Mouse (Mus musculus) cerebellum, postnatal 10 days (tissue): ENCODE data around the gene Cysrt1.
"Not testable (repeated sequence)": the region's sequence is repeated elsewhere in the genome, so short reads cannot be mapped to it uniquely, and the experiment has no call there.

Experiments
- DNase-seq, 2 experiments: peaks; one replicate each; pipeline ENCODE4 v3.0.0; 2021; ENCODE audit warnings: mixed read lengths in 2 of 2

Cysrt1 gene

DNA sequence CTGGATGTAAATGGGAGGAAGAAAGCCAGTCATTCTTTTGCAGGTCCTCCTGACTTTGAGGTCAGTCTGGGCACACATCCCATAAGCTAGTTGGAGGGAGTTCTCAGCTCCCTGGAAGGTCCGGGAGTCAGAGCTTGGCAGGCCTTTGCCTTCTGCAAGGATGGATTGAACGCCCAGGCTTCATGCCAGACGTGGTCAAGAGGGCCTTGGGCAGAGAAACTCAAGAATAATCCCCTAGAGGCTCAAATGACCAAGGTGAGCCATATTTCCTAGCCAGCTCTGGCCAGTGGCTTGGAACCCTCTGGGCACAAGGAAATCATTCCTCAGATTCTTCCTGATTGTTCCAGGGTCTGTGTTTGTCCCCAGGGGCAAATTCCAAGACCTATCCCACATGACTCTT is 22.6 kb upstream of the Cysrt1 start:
- DNase-seq = peak; percentile 95 to 97

GRCm38 (mm10) chr2:25264286-25264660 is 22.0 kb upstream of the Cysrt1 start:
- peak in 1 of 2 experiments; percentile 59 for DNase-seq

GRCm38 (mm10) chr2:25263623-25264285 is 21.5 kb upstream of the Cysrt1 start:
- peak; percentile 79 to 85 for DNase-seq

DNA sequence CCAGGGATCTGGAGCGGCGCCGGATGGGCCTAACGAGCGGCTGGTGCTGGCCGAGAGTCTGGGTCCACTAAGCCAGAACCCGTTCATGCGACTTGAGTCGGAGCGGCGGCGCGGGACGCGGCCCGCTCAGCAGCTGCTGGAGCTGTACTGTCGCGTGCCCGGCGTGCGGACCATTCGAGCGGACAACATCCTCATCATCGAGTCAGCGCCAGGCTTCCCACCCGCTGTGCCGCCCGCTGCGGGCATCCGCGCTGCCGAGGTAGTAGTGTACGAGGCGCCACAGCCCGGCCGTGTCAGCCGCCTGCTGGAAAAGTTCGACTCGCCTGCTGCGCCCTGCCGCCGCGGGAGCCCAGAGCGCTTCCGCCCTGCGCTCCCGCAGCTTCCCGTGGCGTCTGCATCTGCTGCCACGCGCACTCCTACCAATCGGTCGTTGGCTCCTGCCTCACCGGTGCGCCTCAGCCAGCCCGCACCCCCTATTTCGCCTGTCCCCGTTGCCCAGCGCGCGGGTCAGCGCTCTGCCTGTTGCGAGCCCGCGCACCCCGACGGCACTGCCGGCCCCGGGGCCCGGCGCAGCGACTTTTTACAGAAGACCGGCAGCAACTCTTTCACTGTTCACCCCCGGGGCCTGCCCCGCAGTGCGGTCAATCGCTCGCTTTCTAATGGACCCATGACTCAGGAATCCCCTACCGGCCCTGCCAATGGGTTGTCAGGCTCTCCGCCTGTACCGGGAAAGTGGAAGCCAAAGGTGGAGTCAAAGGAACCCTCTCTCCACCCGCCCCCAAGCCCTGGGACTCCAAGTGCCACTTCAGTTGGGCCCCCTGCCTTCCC is 20.8 kb upstream of the Cysrt1 start:
- DNase-seq = peak; percentile 92 to 93

DNA sequence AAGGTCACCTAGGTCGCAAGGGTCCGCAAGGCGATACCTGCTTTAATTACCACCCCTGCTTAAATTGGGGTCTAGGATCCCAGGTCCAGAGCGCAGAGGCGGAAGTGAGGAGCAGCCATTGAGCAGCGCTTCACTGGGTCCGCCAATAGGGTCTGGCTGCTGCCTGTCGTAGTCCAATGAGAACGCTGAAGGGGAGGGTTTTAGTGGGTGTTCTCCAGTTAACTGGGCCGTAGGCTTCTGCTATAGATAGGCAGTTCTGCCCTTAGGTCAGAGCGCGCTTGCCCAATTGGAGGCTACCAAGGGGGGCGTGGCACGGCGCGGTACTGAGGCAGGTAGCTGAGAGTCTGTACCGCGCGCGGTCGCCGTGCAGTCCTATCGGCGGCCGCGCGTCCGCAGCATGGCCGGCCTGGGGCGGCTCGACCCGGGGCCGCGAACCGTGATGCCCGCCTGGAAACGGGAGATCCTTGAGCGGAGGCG is 20.1 kb upstream of the Cysrt1 start, which contains the start of gene Tprn:
Gene Tprn (plus strand): TSS at position 328 of the 477 bp plus-strand sequence.
- DNase-seq = peak; percentile 98 to 99

DNA sequence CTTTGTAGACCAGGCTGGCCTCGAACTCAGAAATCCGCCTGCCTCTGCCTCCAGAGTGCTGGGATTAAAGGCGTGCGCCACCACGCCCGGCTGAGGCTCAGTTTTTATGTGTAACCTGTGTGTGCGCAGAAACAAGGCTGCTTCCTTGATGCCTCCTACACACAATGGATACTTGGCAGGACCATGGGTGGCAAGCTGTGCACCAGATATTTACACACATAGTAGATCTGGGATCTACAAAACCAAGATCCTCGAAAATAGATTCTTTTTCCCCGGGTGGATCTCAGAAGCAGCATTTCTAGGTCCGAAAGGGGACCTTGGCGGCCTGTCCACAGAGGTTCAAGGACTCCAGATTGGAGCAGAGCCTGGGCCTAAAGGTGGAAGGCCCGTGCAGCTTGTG is 19.6 kb upstream of the Cysrt1 start:
- DNase-seq = no peak

GRCm38 (mm10) chr2:25258887-25259286 is 16.6 kb upstream of the Cysrt1 start:
- DNase-seq = peak in 1 of 2 experiments; percentile 53

GRCm38 (mm10) chr2:25257250-25257649 is 15.0 kb upstream of the Cysrt1 start:
- DNase-seq = not testable (repeated sequence)

DNA sequence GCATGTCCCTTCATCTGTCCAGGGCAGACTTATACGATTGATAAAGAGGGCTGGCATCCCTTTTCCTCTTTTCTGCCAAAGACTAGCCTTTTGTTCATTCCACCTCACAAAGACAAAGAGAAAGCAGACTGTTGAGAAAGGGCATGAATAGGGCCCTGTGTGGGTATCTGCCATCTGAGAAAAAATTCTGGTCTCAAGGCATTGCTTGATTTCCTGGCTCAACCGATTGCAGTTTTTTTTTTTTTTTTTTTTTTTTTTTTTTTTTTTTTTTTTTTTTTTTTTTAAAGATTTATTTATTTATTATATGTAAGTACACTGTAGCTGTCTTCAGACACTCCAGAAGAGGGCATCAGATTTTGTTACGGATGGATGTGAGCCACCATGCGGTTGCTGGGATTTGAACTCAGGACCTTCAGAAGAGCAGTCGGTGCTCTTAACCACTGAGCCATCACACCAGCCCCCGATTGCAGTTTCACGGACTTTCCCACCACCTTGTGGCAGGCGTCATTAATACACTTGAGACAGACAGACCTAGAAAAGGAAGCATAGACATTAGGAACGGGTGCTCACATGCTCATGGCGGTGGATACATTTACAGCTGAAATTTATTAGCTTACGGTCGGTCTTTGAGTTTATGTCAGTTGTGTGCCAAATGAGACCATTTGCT is 14.3 kb upstream of the Cysrt1 start:
- peak; percentile 78 to 82 for DNase-seq

DNA sequence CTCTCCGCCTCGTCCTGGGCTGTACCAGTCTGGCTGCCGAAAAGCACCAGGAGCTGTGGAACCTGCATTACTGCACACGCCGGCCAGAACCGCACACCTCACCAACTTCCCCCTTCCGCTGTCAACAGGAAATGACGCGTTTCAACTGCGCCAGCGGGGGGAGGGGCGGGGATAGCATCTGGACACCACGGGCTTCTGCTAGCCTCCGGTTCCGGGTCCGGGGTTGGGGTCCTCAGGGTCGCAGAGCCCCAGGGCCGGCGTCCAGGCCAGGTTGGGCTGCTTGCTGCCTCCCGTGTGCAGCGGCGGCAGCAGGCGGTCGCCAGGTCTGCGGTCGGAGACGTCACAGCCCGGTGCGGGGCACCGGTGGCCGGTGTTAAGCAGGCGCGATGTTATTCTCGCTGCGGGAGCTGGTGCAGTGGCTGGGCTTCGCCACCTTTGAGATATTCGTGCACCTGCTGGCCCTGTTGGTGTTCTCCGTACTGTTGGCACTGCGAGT is 13.1 kb upstream of the Cysrt1 start, which contains the start of gene Tmem203:
Gene Tmem203 (plus strand): TSS at position 156 of the 496 bp plus-strand sequence.
- peak; percentile 95 to 96 for DNase-seq

DNA sequence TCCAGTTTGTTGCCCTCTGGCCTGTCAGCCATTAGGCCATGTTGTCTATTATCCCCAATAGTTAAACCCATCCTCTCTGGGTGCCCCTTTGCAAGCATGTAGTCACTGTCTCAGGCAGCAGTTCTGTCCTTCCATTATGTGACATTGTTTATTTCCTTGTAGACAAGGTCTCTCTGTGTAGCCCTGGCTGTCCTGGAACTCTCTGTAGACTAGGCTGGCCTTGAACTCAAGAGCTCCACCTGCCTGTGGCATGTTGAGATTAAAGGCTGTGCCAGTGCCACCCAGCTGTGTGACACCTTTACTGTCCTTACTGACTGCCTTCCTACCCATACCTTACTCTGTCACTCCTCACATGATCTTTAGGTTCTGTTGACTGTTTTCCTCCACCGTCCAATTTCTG is 10.1 kb upstream of the Cysrt1 start:
- peak; percentile 33 to 48 for DNase-seq

DNA sequence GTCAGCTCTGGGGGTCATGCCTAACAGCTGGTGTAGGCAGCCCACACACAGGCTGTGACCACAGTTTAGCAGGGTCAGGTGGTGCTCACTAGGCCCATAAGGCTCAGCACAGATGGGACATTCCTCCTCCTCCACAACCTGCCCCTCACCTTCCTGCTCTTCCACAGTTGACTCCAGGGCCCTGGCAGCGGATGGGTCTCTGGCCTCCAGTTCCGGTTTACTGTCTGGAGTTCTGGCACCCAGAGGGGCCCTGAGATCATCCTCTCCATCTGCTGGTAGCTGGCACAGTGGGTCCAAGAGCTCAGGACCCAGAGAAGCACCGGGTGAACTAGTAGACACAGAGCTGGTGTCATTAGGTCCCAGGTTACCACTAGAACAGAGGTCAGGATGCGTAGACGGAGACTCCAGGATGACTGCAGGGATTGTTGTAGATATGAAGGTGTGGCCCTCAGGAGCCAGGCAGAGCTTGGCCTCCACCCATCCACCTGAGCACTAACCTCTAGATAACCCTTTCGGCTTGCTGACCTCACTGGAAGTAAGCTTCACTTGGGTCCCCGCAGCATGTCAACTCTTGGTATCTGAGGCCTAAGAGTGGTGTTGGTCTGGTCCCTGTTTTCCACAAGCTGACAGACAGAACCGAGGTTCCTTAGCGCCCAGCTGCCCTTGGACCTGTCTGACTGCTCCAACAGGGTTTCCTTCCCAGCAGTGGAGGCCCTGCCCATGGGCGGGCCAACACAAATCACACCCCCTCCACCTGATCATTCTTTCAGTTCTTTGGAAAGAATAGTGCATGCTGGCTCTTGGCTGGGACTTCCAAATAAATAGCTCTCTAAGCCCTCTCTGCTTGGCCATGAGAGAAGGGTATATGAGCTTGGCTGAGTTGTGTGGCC is 4.2 kb upstream of the Cysrt1 start, which contains the start of gene AL732309.1:
Gene AL732309.1 (minus strand): TSS at position 681 of the 890 bp plus-strand sequence.
- DNase-seq = peak in 1 of 2 experiments; percentile 45

- no peak for DNase-seq
Observed at GRCm38 (mm10) chr2:25244144-25244543, 1.9 kb upstream of the Cysrt1 start.

GRCm38 (mm10) chr2:25243342-25243741 is 1.1 kb upstream of the Cysrt1 start:
- DNase-seq = no peak

- no peak for DNase-seq
Observed at GRCm38 (mm10) chr2:25241438-25241775, 845 bp downstream of the Cysrt1 start.

GRCm38 (mm10) chr2:25240723-25241437 is 1.4 kb downstream of the Cysrt1 start:
- DNase-seq = peak; percentile 68 to 74

DNA sequence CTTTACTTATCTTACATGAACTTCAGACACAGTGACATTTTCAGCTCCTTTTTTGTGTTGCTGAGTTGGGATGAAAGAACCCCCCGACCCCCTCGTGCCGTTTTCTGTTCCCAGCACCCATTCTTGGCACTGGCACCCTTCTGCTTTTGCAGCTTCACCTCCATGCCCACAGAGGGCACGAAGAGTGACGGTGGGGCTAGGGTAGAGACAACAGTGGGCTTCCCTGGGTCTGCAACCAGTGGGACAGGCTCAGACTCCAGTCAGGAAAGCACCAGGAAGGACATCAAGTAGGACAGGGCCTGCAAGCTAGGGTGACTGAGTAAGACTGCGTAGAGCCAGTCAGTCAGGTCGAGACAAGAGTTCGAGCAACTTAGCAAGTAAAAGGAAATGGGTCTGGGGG is 1.9 kb downstream of the Cysrt1 start:
- DNase-seq = no peak

GRCm38 (mm10) chr2:25239766-25240165 is 2.5 kb downstream of the Cysrt1 start:
- DNase-seq = no peak

DNA sequence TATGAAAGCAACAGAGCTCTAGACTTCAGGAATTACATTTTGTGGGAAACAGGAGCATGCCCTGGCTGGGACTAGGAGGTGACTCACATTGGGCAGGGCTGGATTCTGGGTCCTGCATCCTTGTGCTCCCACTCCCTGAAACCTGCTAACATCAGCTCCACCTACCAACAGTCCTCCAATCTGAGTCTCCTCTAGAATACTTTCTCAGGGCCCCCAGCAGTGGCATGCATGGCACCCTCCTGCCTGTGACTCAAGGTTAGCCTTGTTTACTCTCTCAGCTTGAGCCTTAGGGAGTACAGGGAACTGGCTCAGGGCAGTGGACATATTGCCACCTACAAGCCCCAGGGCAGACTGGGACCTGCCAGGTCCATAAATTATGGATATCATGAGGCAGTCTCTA is 4.1 kb downstream of the Cysrt1 start:
- DNase-seq = no peak

- no peak for DNase-seq
Observed at GRCm38 (mm10) chr2:25237522-25237921, 4.7 kb downstream of the Cysrt1 start.

- DNase-seq = no peak
Observed at GRCm38 (mm10) chr2:25236614-25237013, 5.6 kb downstream of the Cysrt1 start, which contains the start of gene Rnf224. TSS of gene Rnf224 (minus strand) at chr2:25236787.
